Mouse (Mus musculus): ENCODE results near the gene Gm10073. TPM values are rescaled to one million over a fixed set of nuclear protein-coding genes. Genes with fewer than 3 reads are reported as not detected.

Gm10073 gene
- polyA plus RNA-seq, 1 experiment from 2014 or later, result 5.7 TPM

GRCm38 (mm10) chr8:106570386-106570785, 2.9 kb downstream of the Gm10073 start:
- ATAC-seq (ENCODE audit: low FRiP score, low read depth), result no peak
- Histone ChIP-seq H3K9me3 (no peaks in the 10 kb centered on the region), H3K4me2 (no peak overlapping the region), H3K4me3 (no peak overlapping the region), H3K9ac (no peak overlapping the region), H3K36me3 (no peaks in the 10 kb centered on the region), H3K27me3 (no peaks in the 10 kb centered on the region), H3K4me1 (replicated peaks) (no peaks in the 10 kb centered on the region), H3K27ac (replicated peaks) (no peak overlapping the region)
- 66% methylated on average over 4 of the region's 4 CpGs for WGBS

GRCm38 (mm10) chr8:106569006-106569405, 4.3 kb downstream of the Gm10073 start:
- Histone ChIP-seq H3K27me3 (no peaks in the 10 kb centered on the region), H3K9ac (no peak overlapping the region), H3K4me2 (no peak overlapping the region), H3K4me3 (no peak overlapping the region), H3K27ac (replicated peaks) (no peak overlapping the region), H3K36me3 (no peaks in the 10 kb centered on the region), H3K9me3 (no peaks in the 10 kb centered on the region), H3K4me1 (replicated peaks) (no peaks in the 10 kb centered on the region)
- WGBS, result 36% methylated on average over 7 of the region's 7 CpGs
- no peak for ATAC-seq (ENCODE audit: low FRiP score, low read depth)

GRCm38 (mm10) chr8:106563691-106564182, 9.5 kb downstream of the Gm10073 start:
- Histone ChIP-seq H3K9ac (no peak overlapping the region), H3K36me3 (no peaks in the 10 kb centered on the region), H3K4me3 (no peak overlapping the region), H3K4me1 (replicated peaks) (no peaks in the 10 kb centered on the region), H3K27me3 (no peaks in the 10 kb centered on the region), H3K4me2 (no peak overlapping the region), H3K9me3 (no peaks in the 10 kb centered on the region), H3K27ac (replicated peaks) (no peak overlapping the region)
- 84% methylated on average over 3 of the region's 3 CpGs for WGBS
- no peak for ATAC-seq (ENCODE audit: low FRiP score, low read depth)

- no peaks in the 10 kb centered on the region for H3K27me3 ChIP-seq
- no peaks in the 10 kb centered on the region for H3K4me1 ChIP-seq (replicated peaks)
- no peak for ATAC-seq (ENCODE audit: low FRiP score, low read depth)
- H3K27ac ChIP-seq (replicated peaks), result no peak overlapping the region
- H3K4me3 ChIP-seq, result no peak overlapping the region
- H3K36me3 ChIP-seq, result no peaks in the 10 kb centered on the region
- H3K4me2 ChIP-seq, result no peak overlapping the region
- 34% methylated on average over 20 of the region's 21 CpGs for WGBS
- H3K9me3 ChIP-seq, result no peaks in the 10 kb centered on the region
- no peak overlapping the region for H3K9ac ChIP-seq
Measured at GRCm38 (mm10) chr8:106561097-106561865, 12.0 kb downstream of the Gm10073 start.

GRCm38 (mm10) chr8:106559844-106560243, 13.4 kb downstream of the Gm10073 start:
- Histone ChIP-seq H3K9ac (no peak overlapping the region), H3K27me3 (no peaks in the 10 kb centered on the region), H3K27ac (replicated peaks) (no peak overlapping the region), H3K4me3 (no peak overlapping the region), H3K36me3 (no peaks in the 10 kb centered on the region), H3K9me3 (no peaks in the 10 kb centered on the region), H3K4me2 (no peak overlapping the region), H3K4me1 (replicated peaks) (no peaks in the 10 kb centered on the region)
- WGBS, result 62% methylated on average over 9 of the region's 9 CpGs
- no peak for ATAC-seq (ENCODE audit: low FRiP score, low read depth)

GRCm38 (mm10) chr8:106556068-106556645, 17.1 kb downstream of the Gm10073 start:
- H3K4me1 ChIP-seq (replicated peaks), result no peaks in the 10 kb centered on the region
- no peak overlapping the region for H3K9ac ChIP-seq
- no peaks in the 10 kb centered on the region for H3K27me3 ChIP-seq
- H3K9me3 ChIP-seq, result no peaks in the 10 kb centered on the region
- 77% methylated on average over 6 of the region's 7 CpGs for WGBS
- H3K4me3 ChIP-seq, result no peak overlapping the region
- no peaks in the 10 kb centered on the region for H3K36me3 ChIP-seq
- no peak overlapping the region for H3K4me2 ChIP-seq
- H3K27ac ChIP-seq (replicated peaks), result no peak overlapping the region
- no peak for ATAC-seq (ENCODE audit: low FRiP score, low read depth)

- ATAC-seq (ENCODE audit: low FRiP score, low read depth), result no peak
- H3K9me3 ChIP-seq, result no peaks in the 10 kb centered on the region
- H3K27me3 ChIP-seq, result no peaks in the 10 kb centered on the region
- no peak overlapping the region for H3K4me2 ChIP-seq
- H3K4me1 ChIP-seq (replicated peaks), result no peaks in the 10 kb centered on the region
- 95% methylated on average over 5 of the region's 5 CpGs for WGBS
- no peak overlapping the region for H3K9ac ChIP-seq
- no peak overlapping the region for H3K4me3 ChIP-seq
- no peaks in the 10 kb centered on the region for H3K36me3 ChIP-seq
- H3K27ac ChIP-seq (replicated peaks), result no peak overlapping the region
Measured at GRCm38 (mm10) chr8:106554011-106554410, 19.2 kb downstream of the Gm10073 start.

- H3K36me3 ChIP-seq, result no peaks in the 10 kb centered on the region
- no peaks in the 10 kb centered on the region for H3K4me1 ChIP-seq (replicated peaks)
- H3K27me3 ChIP-seq, result no peaks in the 10 kb centered on the region
- H3K9me3 ChIP-seq, result no peaks in the 10 kb centered on the region
- no peak overlapping the region for H3K9ac ChIP-seq
- H3K4me2 ChIP-seq, result no peak overlapping the region
- no peak overlapping the region for H3K4me3 ChIP-seq
- 91% methylated on average over 1 of the region's 1 CpGs for WGBS
- no peak for ATAC-seq (ENCODE audit: low FRiP score, low read depth)
- no peak overlapping the region for H3K27ac ChIP-seq (replicated peaks)
Measured at GRCm38 (mm10) chr8:106550906-106551305, 22.4 kb downstream of the Gm10073 start.

- Histone ChIP-seq H3K36me3 (no peaks in the 10 kb centered on the region), H3K4me1 (replicated peaks) (no peaks in the 10 kb centered on the region), H3K4me3 (no peak overlapping the region), H3K27me3 (no peaks in the 10 kb centered on the region), H3K9ac (no peak overlapping the region), H3K9me3 (no peaks in the 10 kb centered on the region), H3K4me2 (no peak overlapping the region), H3K27ac (replicated peaks) (no peak overlapping the region)
- WGBS, result 86% methylated on average over 10 of the region's 10 CpGs
- no peak for ATAC-seq (ENCODE audit: low FRiP score, low read depth)
Measured at GRCm38 (mm10) chr8:106548366-106548936, 24.8 kb downstream of the Gm10073 start.

GRCm38 (mm10) chr8:106546746-106547145, 26.5 kb downstream of the Gm10073 start:
- Histone ChIP-seq H3K27me3 (no peaks in the 10 kb centered on the region), H3K36me3 (no peaks in the 10 kb centered on the region), H3K4me1 (replicated peaks) (no peaks in the 10 kb centered on the region), H3K4me2 (no peak overlapping the region), H3K9ac (no peak overlapping the region), H3K9me3 (no peaks in the 10 kb centered on the region), H3K27ac (replicated peaks) (no peak overlapping the region), H3K4me3 (no peak overlapping the region)
- ATAC-seq (ENCODE audit: low FRiP score, low read depth), result no peak
- 89% methylated on average over 7 of the region's 7 CpGs for WGBS

GRCm38 (mm10) chr8:106545149-106545548, 28.1 kb downstream of the Gm10073 start:
- H3K4me1 ChIP-seq (replicated peaks), result no peaks in the 10 kb centered on the region
- no peak for ATAC-seq (ENCODE audit: low FRiP score, low read depth)
- H3K9me3 ChIP-seq, result no peaks in the 10 kb centered on the region
- no peak overlapping the region for H3K4me2 ChIP-seq
- H3K36me3 ChIP-seq, result no peaks in the 10 kb centered on the region
- no peaks in the 10 kb centered on the region for H3K27me3 ChIP-seq
- WGBS, result 95% methylated on average over 2 of the region's 2 CpGs
- no peak overlapping the region for H3K27ac ChIP-seq (replicated peaks)
- H3K9ac ChIP-seq, result no peak overlapping the region
- no peak overlapping the region for H3K4me3 ChIP-seq

- Histone ChIP-seq H3K4me3 (no peak overlapping the region), H3K27me3 (no peaks in the 10 kb centered on the region), H3K4me2 (no peak overlapping the region), H3K4me1 (replicated peaks) (no peaks in the 10 kb centered on the region; the same call in 1 of the 2 replicates), H3K9me3 (no peaks in the 10 kb centered on the region), H3K36me3 (no peaks in the 10 kb centered on the region), H3K9ac (no peak overlapping the region), H3K27ac (replicated peaks) (no peak overlapping the region)
- 77% methylated on average over 8 of the region's 8 CpGs for WGBS
- no peak for ATAC-seq (ENCODE audit: low FRiP score, low read depth)
Measured at GRCm38 (mm10) chr8:106543043-106543442, 30.2 kb downstream of the Gm10073 start.
